Mouse (Mus musculus) MEL (cell line): ENCODE results near the gene Cltb. TPM values are rescaled to one million over a fixed set of nuclear protein-coding genes. Genes with fewer than 3 reads are reported as not detected.

ENCODE experiments used
- DNase-seq: peaks from one replicate; pipeline ENCODE4 v3.0.0; 2011; ENCODE audit warnings: low read depth, low spot score
- H3K27ac ChIP-seq: 2 replicates; pipeline ENCODE4 v1.5.1; 2012; ENCODE audit warnings: low read depth, mild to moderate bottlenecking, control low read depth, low read length, moderate library complexity; ENCODE audit not compliant: control insufficient read depth
- H3K27me3 ChIP-seq, 2 experiments: fragments of 150-350 bp in 1 of 2; sonication (generic) in 1 of 2; 2 replicates each; pipeline ENCODE4 v1.6.1; 2012; ENCODE audit warnings: low read length in 2 of 2, mild to moderate bottlenecking in 2 of 2, improper control_type of control experiment in 1 of 2, moderate library complexity in 1 of 2; ENCODE audit not compliant: insufficient read depth in 2 of 2, control insufficient read depth in 1 of 2
- H3K36me3 ChIP-seq, 2 experiments: 2 replicates each; pipeline ENCODE4 v1.6.1; 2012 to 2014; ENCODE audit warnings: low read length in 2 of 2, improper control_type of control experiment in 1 of 2, inconsistent platforms in 1 of 2, mild to moderate bottlenecking in 1 of 2; ENCODE audit not compliant: insufficient read depth in 2 of 2, control insufficient read depth in 1 of 2
- H3K4me1 ChIP-seq, 2 experiments: fragments of 150-350 bp in 1 of 2; sonication (generic) in 1 of 2; 2 replicates each; pipeline ENCODE4 v1.6.1; 2012; ENCODE audit warnings: low read length in 2 of 2, improper control_type of control experiment in 1 of 2, mild to moderate bottlenecking in 1 of 2; ENCODE audit not compliant: insufficient read depth in 2 of 2, control insufficient read depth in 1 of 2
- H3K4me3 ChIP-seq, 2 experiments: fragments of 150-350 bp in 1 of 2; sonication (generic) in 1 of 2; 2 replicates each; pipeline ENCODE4 v1.5.1; 2012; ENCODE audit warnings: low read depth in 2 of 2, low read length in 2 of 2, mild to moderate bottlenecking in 2 of 2, moderate library complexity in 2 of 2, control low read depth in 1 of 2, improper control_type of control experiment in 1 of 2; ENCODE audit not compliant: control insufficient read depth in 1 of 2, insufficient read depth in 1 of 2
- H3K79me2 ChIP-seq: 2 replicates; pipeline ENCODE4 v1.6.1; 2012; ENCODE audit warnings: mild to moderate bottlenecking, low read length, moderate library complexity; ENCODE audit not compliant: control insufficient read depth, poor library complexity, insufficient read depth
- H3K9ac ChIP-seq: 2 replicates; pipeline ENCODE4 v1.6.1; 2012; ENCODE audit warnings: low read depth, mild to moderate bottlenecking, control low read depth, low read length, moderate library complexity; ENCODE audit not compliant: control insufficient read depth, poor library complexity, severe bottlenecking
- H3K9me3 ChIP-seq: fragments of 150-350 bp; sonication (generic); replicated peaks from 2 replicates; pipeline ENCODE4 v1.6.1; 2012; ENCODE audit warnings: mild to moderate bottlenecking, low read length, improper control_type of control experiment, moderate library complexity; ENCODE audit not compliant: insufficient read depth
- BHLHE40 ChIP-seq: IDR thresholded peaks from 2 replicates; pipeline ENCODE4 v1.6.1; 2012; ENCODE audit warnings: low read depth, mild to moderate bottlenecking, inconsistent platforms, low read length, improper control_type of control experiment, borderline replicate concordance
- CHD1 ChIP-seq: IDR thresholded peaks from 2 replicates; pipeline ENCODE4 v1.6.1; 2012; ENCODE audit warnings: low read depth, mild to moderate bottlenecking, inconsistent platforms, low read length, improper control_type of control experiment
- CHD2 ChIP-seq: IDR thresholded peaks from 2 replicates; pipeline ENCODE4 v1.6.1; 2011; ENCODE audit warnings: low read length, improper control_type of control experiment
- CTCF ChIP-seq, 3 experiments: IDR thresholded peaks in 2 of 3; conservative IDR thresholded peaks in 1 of 3; 2 replicates each; pipeline ENCODE4 v1.5.1; 2011 to 2012; ENCODE audit warnings: low read length in 3 of 3, low read depth in 2 of 3, mild to moderate bottlenecking in 2 of 3, improper control_type of control experiment in 1 of 3, inconsistent platforms in 1 of 3, mixed read lengths in 1 of 3, moderate library complexity in 1 of 3; ENCODE audit not compliant: control insufficient read depth in 1 of 3, insufficient read depth in 1 of 3, poor library complexity in 1 of 3, severe bottlenecking in 1 of 3
- ELF1 ChIP-seq: IDR thresholded peaks from 2 replicates; pipeline ENCODE4 v1.6.1; 2014; ENCODE audit warnings: low read depth, mild to moderate bottlenecking, inconsistent platforms, low read length, improper control_type of control experiment, moderate library complexity
- EP300 ChIP-seq, 2 experiments: IDR thresholded peaks; 2 replicates each; pipeline ENCODE4 v1.6.1; 2011; ENCODE audit warnings: improper control_type of control experiment in 2 of 2, low read length in 2 of 2, low read depth in 1 of 2, mild to moderate bottlenecking in 1 of 2
- ETS1 ChIP-seq: IDR thresholded peaks from 2 replicates; pipeline ENCODE4 v1.6.1; 2012; ENCODE audit warnings: low read depth, mild to moderate bottlenecking, inconsistent platforms, low read length, improper control_type of control experiment, moderate library complexity
- GABPA ChIP-seq: IDR thresholded peaks from 2 replicates; pipeline ENCODE4 v1.6.1; 2012; ENCODE audit warnings: low read depth, mild to moderate bottlenecking, inconsistent platforms, low read length, improper control_type of control experiment, moderate library complexity
- GATA1 ChIP-seq: IDR thresholded peaks from 2 replicates; pipeline ENCODE4 v1.6.1; 2011; ENCODE audit warnings: low read depth, low read length, improper control_type of control experiment
- HCFC1 ChIP-seq: IDR thresholded peaks from 2 replicates; pipeline ENCODE4 v1.6.1; 2012; ENCODE audit warnings: low read depth, mild to moderate bottlenecking, inconsistent platforms, low read length, improper control_type of control experiment, moderate library complexity
- JUND ChIP-seq: IDR thresholded peaks from 2 replicates; pipeline ENCODE4 v1.6.1; 2011; ENCODE audit warnings: low read depth, mild to moderate bottlenecking, improper control_type of control experiment, low read length
- KAT2A ChIP-seq: conservative IDR thresholded peaks from 2 replicates; pipeline ENCODE4 v1.6.1; 2012; ENCODE audit warnings: low read depth, low read length, improper control_type of control experiment, inconsistent platforms
- MAFK ChIP-seq: IDR thresholded peaks from 2 replicates; pipeline ENCODE4 v1.6.1; 2011; ENCODE audit warnings: low read depth, mild to moderate bottlenecking, low read length, improper control_type of control experiment, borderline replicate concordance
- MAX ChIP-seq: IDR thresholded peaks from 2 replicates; pipeline ENCODE4 v1.6.1; 2011; ENCODE audit warnings: low read length, improper control_type of control experiment
- MAZ ChIP-seq: IDR thresholded peaks from 2 replicates; pipeline ENCODE4 v1.6.1; 2012; ENCODE audit warnings: low read depth, mild to moderate bottlenecking, inconsistent platforms, low read length, improper control_type of control experiment
- MXI1 ChIP-seq: IDR thresholded peaks from 2 replicates; pipeline ENCODE4 v1.6.1; 2011; ENCODE audit warnings: mild to moderate bottlenecking, low read depth, low read length, improper control_type of control experiment
- MYC ChIP-seq: IDR thresholded peaks from 2 replicates; pipeline ENCODE4 v1.6.1; 2011; ENCODE audit warnings: low read depth, mild to moderate bottlenecking, low read length, improper control_type of control experiment, moderate library complexity
- NELFE ChIP-seq: IDR thresholded peaks from 2 replicates; pipeline ENCODE4 v1.6.1; 2011; ENCODE audit warnings: low read depth, low read length, improper control_type of control experiment
- NRF1 ChIP-seq: IDR thresholded peaks from 2 replicates; pipeline ENCODE4 v1.6.1; 2014; ENCODE audit warnings: low read depth, mild to moderate bottlenecking, inconsistent platforms, low read length, improper control_type of control experiment, moderate library complexity; ENCODE audit not compliant: poor library complexity, insufficient read depth, severe bottlenecking
- POLR2A ChIP-seq, 2 experiments: IDR thresholded peaks; 2 replicates each; pipeline ENCODE4 v1.6.1; 2011 to 2012; ENCODE audit warnings: low read length in 2 of 2, mild to moderate bottlenecking in 2 of 2, control low read depth in 1 of 2, improper control_type of control experiment in 1 of 2, low read depth in 1 of 2, moderate library complexity in 1 of 2; ENCODE audit not compliant: control insufficient read depth in 1 of 2, insufficient read depth in 1 of 2, poor library complexity in 1 of 2
- POLR2AphosphoS2 ChIP-seq: IDR thresholded peaks from 2 replicates; pipeline ENCODE4 v1.6.1; 2011; ENCODE audit warnings: low read length, improper control_type of control experiment
- POLR2AphosphoS5 ChIP-seq: IDR thresholded peaks from 2 replicates; pipeline ENCODE4 v1.6.1; 2012; ENCODE audit warnings: low read depth, borderline replicate concordance, mild to moderate bottlenecking, inconsistent platforms, low read length, moderate library complexity, mixed read lengths
- RAD21 ChIP-seq: IDR thresholded peaks from 2 replicates; pipeline ENCODE4 v1.6.1; 2011; ENCODE audit warnings: mild to moderate bottlenecking, low read depth, low read length, improper control_type of control experiment
- RCOR1 ChIP-seq: IDR thresholded peaks from 2 replicates; pipeline ENCODE4 v1.6.1; 2012; ENCODE audit warnings: low read depth, mild to moderate bottlenecking, inconsistent platforms, low read length, improper control_type of control experiment
- SIN3A ChIP-seq: IDR thresholded peaks from 2 replicates; pipeline ENCODE4 v1.6.1; 2012; ENCODE audit warnings: low read length, improper control_type of control experiment, inconsistent platforms
- SMC3 ChIP-seq: IDR thresholded peaks from 2 replicates; pipeline ENCODE4 v1.6.1; 2011; ENCODE audit warnings: low read depth, low read length, improper control_type of control experiment
- TAL1 ChIP-seq: IDR thresholded peaks from 2 replicates; pipeline ENCODE4 v1.6.1; 2012; ENCODE audit warnings: mild to moderate bottlenecking, inconsistent platforms, low read length, moderate library complexity, mixed read lengths
- TBP ChIP-seq: IDR thresholded peaks from 2 replicates; pipeline ENCODE4 v1.8.0; 2011; ENCODE audit warnings: low read depth, low read length, improper control_type of control experiment
- TCF12 ChIP-seq: IDR thresholded peaks from 2 replicates; pipeline ENCODE4 v1.6.1; 2014; ENCODE audit warnings: low read depth, mild to moderate bottlenecking, inconsistent platforms, low read length, improper control_type of control experiment, moderate library complexity
- UBTF ChIP-seq: IDR thresholded peaks from 2 replicates; pipeline ENCODE4 v1.6.1; 2012; ENCODE audit warnings: low read depth, mild to moderate bottlenecking, inconsistent platforms, low read length, improper control_type of control experiment, moderate library complexity, borderline replicate concordance; ENCODE audit not compliant: insufficient read depth
- USF1 ChIP-seq: IDR thresholded peaks from 2 replicates; pipeline ENCODE4 v1.6.1; 2014; ENCODE audit warnings: low read depth, mild to moderate bottlenecking, inconsistent platforms, low read length, improper control_type of control experiment, moderate library complexity
- USF2 ChIP-seq, 2 experiments: IDR thresholded peaks; 2 replicates each; pipeline ENCODE4 v1.6.1; 2011 to 2012; ENCODE audit warnings: improper control_type of control experiment in 2 of 2, low read length in 2 of 2, borderline replicate concordance in 1 of 2, inconsistent platforms in 1 of 2, low read depth in 1 of 2, mild to moderate bottlenecking in 1 of 2; ENCODE audit not compliant: insufficient read depth in 1 of 2
- ZC3H11A ChIP-seq: IDR thresholded peaks from 2 replicates; pipeline ENCODE4 v1.6.1; 2012; ENCODE audit warnings: low read depth, mild to moderate bottlenecking, inconsistent platforms, low read length, improper control_type of control experiment
- ZMIZ1 ChIP-seq: IDR thresholded peaks from 2 replicates; pipeline ENCODE4 v1.6.1; 2012; ENCODE audit warnings: low read depth, mild to moderate bottlenecking, inconsistent platforms, low read length, improper control_type of control experiment, moderate library complexity
- ZNF384 ChIP-seq: IDR thresholded peaks from 2 replicates; pipeline ENCODE4 v1.6.1; 2012; ENCODE audit warnings: low read depth, mild to moderate bottlenecking, inconsistent platforms, low read length, improper control_type of control experiment
- polyA plus RNA-seq, 2 experiments: library from polyadenylated mRNA; stranded (reverse) in 1 of 2; unstranded in 1 of 2; fragments of >175 nt in 1 of 2; fragments of >200 nt in 1 of 2; gene quantifications; 2 replicates each; pipeline versions ENCODE4 v1.2.1 to v1.2.4; 2012; ENCODE audit warnings: low replicate concordance in 2 of 2, low read depth in 1 of 2; ENCODE audit not compliant: insufficient read length in 2 of 2, insufficient read depth in 1 of 2, missing spikeins in 1 of 2
- total RNA-seq: library from RNA; depleted of rRNA; stranded (reverse); fragments of 300-350 nt; gene quantifications from 2 replicates; pipeline ENCODE4 v1.2.3, GENCODE M21; 2012

Cltb gene
- total and polyA plus RNA-seq, 3 experiments: 23.5 to 59.9 TPM; not detected in 1

GRCm38 (mm10) chr13:54589996-54590951 lies 20.9 kb downstream of the Cltb start, which contains the start of the genes Nop16 and Higd2a:
Gene Nop16 (minus strand): TSS chr13:54590090.
Gene Higd2a (plus strand): TSS chr13:54590207.
- Histone ChIP-seq H3K9me3 (no peaks in the 10 kb centered on the region), H3K4me1 (peaks cover 2 to 15% of the 10 kb centered on the region in 2 experiments; a peak in 3 of 4 replicates), H3K4me3 (peak within 1 kb of the TSS; percentile 86 to 87), H3K79me2 (peaks cover 30% of the 10 kb centered on the region), H3K36me3 (peaks cover 10 to 12% of the 10 kb centered on the region in 2 experiments), H3K27me3 (no peaks in the 10 kb centered on the region), H3K27ac (peak within 1 kb of the TSS; percentile 79), H3K9ac (peak within 1 kb of the TSS; percentile 76)
- peak; percentile 99 for DNase-seq
- TF ChIP-seq CHD1: no peak; the same call in 1 of the 2 replicates
- no peak for TF ChIP-seq TAL1
- TF ChIP-seq UBTF: no peak
- TF ChIP-seq MAZ: peak; percentile 65
- peak; percentile 30; the same call in 1 of the 2 replicates for TF ChIP-seq ETS1
- peak; percentile 99 for TF ChIP-seq MXI1
- peak; percentile 63 for TF ChIP-seq ELF1
- TF ChIP-seq USF1: peak; percentile 6; the same call in 1 of the 2 replicates
- peak; percentile 85 for TF ChIP-seq KAT2A
- TF ChIP-seq CTCF (IDR thresholded peaks at IDR 0.05 in 2 of 3, conservative IDR thresholded peaks at IDR 0.05 in 1 of 3; ENCODE audit: control insufficient read depth in 1 of 3, insufficient read depth in 1 of 3, low read depth in 2 of 3, low read length in 3 of 3, poor library complexity in 1 of 3, severe bottlenecking in 1 of 3): no peak
- TF ChIP-seq ZC3H11A: no peak
- no peak for TF ChIP-seq CHD2
- TF ChIP-seq JUND: no peak
- peak; percentile 92 for TF ChIP-seq MAX
- peak; percentile 77 for TF ChIP-seq NRF1
- 0 out of 2 replicates have a peak, but pooled peaks have one; percentile 48 for TF ChIP-seq ZMIZ1
- no peak for TF ChIP-seq BHLHE40
- peak; percentile 95 for TF ChIP-seq POLR2AphosphoS2
- no peak for TF ChIP-seq RAD21
- no peak for TF ChIP-seq POLR2AphosphoS5
- peak; percentile 91 for TF ChIP-seq NELFE
- TF ChIP-seq MYC: peak; percentile 99
- no peak for TF ChIP-seq SMC3
- peak; percentile 60 for TF ChIP-seq TBP
- TF ChIP-seq GABPA: no peak
- peak; percentile 57 for TF ChIP-seq TCF12
- TF ChIP-seq RCOR1: no peak
- no peak for TF ChIP-seq MAFK
- TF ChIP-seq USF2 (IDR thresholded peaks at IDR 0.05; ENCODE audit: borderline replicate concordance in 1 of 2, insufficient read depth in 1 of 2, low read depth in 1 of 2, low read length in 2 of 2): no peak
- peak; percentile 95 for TF ChIP-seq SIN3A
- 0 out of 4 replicates have a peak, but pooled peaks of 1 of the 2 experiments have one; percentile 8 for TF ChIP-seq EP300 (IDR thresholded peaks at IDR 0.05; ENCODE audit: low read depth in 1 of 2, low read length in 2 of 2)
- TF ChIP-seq ZNF384: no peak
- TF ChIP-seq HCFC1: peak; percentile 94
- TF ChIP-seq GATA1: no peak
- TF ChIP-seq POLR2A (IDR thresholded peaks at IDR 0.05; ENCODE audit: control insufficient read depth in 1 of 2, insufficient read depth in 1 of 2, low read depth in 1 of 2, low read length in 2 of 2, poor library complexity in 1 of 2): peak; percentile 76 to 86
